Mouse (Mus musculus) G1E (cell line): Measurements from ENCODE around the gene Dnajb4. TPM values are rescaled to one million over a fixed set of nuclear protein-coding genes. Genes with fewer than 3 reads are reported as not detected.

Experiments used
- ATAC-seq: 2 replicates; pipeline ENCODE4 v1.8.0; 2016; ENCODE audit warnings: mild to moderate bottlenecking; ENCODE audit not compliant: insufficient number of reproducible peaks, poor library complexity, low FRiP score, severe bottlenecking; ENCODE audit errors: extremely low read depth
- DNase-seq: peaks from one replicate; pipeline ENCODE4 v3.0.0; 2012; ENCODE audit warnings: low spot score
- H3K27me3 ChIP-seq: 2 replicates; pipeline ENCODE4 v1.6.1; 2012; ENCODE audit warnings: mild to moderate bottlenecking, low read length, inconsistent platforms; ENCODE audit not compliant: insufficient read depth
- H3K36me3 ChIP-seq: replicated peaks from 2 replicates; pipeline ENCODE3; 2012; ENCODE audit warnings: mild to moderate bottlenecking, inconsistent platforms
- H3K4me1 ChIP-seq: 2 replicates; pipeline ENCODE4 v1.6.1; 2012; ENCODE audit warnings: low read depth, low read length, inconsistent platforms, mixed read lengths; ENCODE audit not compliant: insufficient read depth
- H3K4me3 ChIP-seq: 2 replicates; pipeline ENCODE4 v1.5.1; 2012; ENCODE audit warnings: low read depth, mild to moderate bottlenecking, inconsistent platforms, low read length, moderate library complexity, mixed read lengths
- H3K9me3 ChIP-seq: replicated peaks from 2 replicates; pipeline ENCODE4 v1.6.1; 2012; ENCODE audit warnings: inconsistent platforms
- CTCF ChIP-seq: IDR thresholded peaks from 2 replicates; pipeline ENCODE4 v1.5.1; 2012; ENCODE audit warnings: low read depth, low read length, inconsistent platforms, mixed read lengths
- GATA1 ChIP-seq: IDR thresholded peaks from 2 replicates; pipeline ENCODE4 v1.6.1; 2012; ENCODE audit warnings: borderline replicate concordance, low read length, inconsistent platforms, mixed read lengths
- GATA2 ChIP-seq: IDR thresholded peaks from 2 replicates; pipeline ENCODE4 v1.6.1; 2012; ENCODE audit warnings: low read depth, low read length, inconsistent platforms, borderline replicate concordance
- POLR2AphosphoS5 ChIP-seq: IDR thresholded peaks from 2 replicates; pipeline ENCODE4 v1.6.1; 2012; ENCODE audit warnings: low read depth, low read length, inconsistent platforms; ENCODE audit not compliant: insufficient replicate concordance
- TAL1 ChIP-seq: conservative IDR thresholded peaks from 2 replicates; pipeline ENCODE4 v1.6.1; 2012; ENCODE audit warnings: low read depth, low read length, inconsistent platforms, mixed read lengths
- polyA plus RNA-seq: library from polyadenylated mRNA; stranded (reverse); fragments of >175 nt; gene quantifications from 2 replicates; pipeline ENCODE4 v1.2.3, GENCODE M21; 2012
- total RNA-seq, 2 experiments: library from RNA; stranded (forward) in 1 of 2; stranded (reverse) in 1 of 2; fragments of 200-1000 nt in 1 of 2; fragments of >200 nt in 1 of 2; fragmentation: Nextera tagmentation in 1 of 2; gene quantifications; 2 replicates each; pipeline ENCODE4 v1.2.3; 2014 to 2017

The Dnajb4 gene
- total and polyA plus RNA-seq, 3 experiments = 1.3 to 27.3 (median 26.4) TPM

GRCm38 (mm10) chr3:152163320-152163719 is 46.8 kb downstream of the Dnajb4 start:
- TF ChIP-seq POLR2AphosphoS5 (no peak), CTCF (no peak), TAL1 (no peak), GATA1 (no peak)
- no peak for ATAC-seq
- no peak for DNase-seq
- H3K36me3 ChIP-seq = no peaks in the 10 kb centered on the region
- no peaks in the 10 kb centered on the region for H3K9me3 ChIP-seq
- H3K4me3 ChIP-seq = no peak overlapping the region
- no peaks in the 10 kb centered on the region for H3K4me1 ChIP-seq
- H3K27me3 ChIP-seq = peaks cover 2% of the 10 kb centered on the region; the same call in 1 of the 2 replicates

GRCm38 (mm10) chr3:152160607-152161006 is 49.5 kb downstream of the Dnajb4 start:
- TF ChIP-seq GATA2 = no peak
- TF ChIP-seq TAL1 = no peak
- TF ChIP-seq GATA1 = no peak
- TF ChIP-seq POLR2AphosphoS5 = no peak
- no peak for TF ChIP-seq CTCF
- no peaks in the 10 kb centered on the region for H3K36me3 ChIP-seq
- no peaks in the 10 kb centered on the region for H3K4me1 ChIP-seq
- no peak for DNase-seq
- H3K27me3 ChIP-seq = peaks cover 6% of the 10 kb centered on the region; the same call in 1 of the 2 replicates
- no peaks in the 10 kb centered on the region for H3K9me3 ChIP-seq
- no peak; the same call in 1 of the 2 replicates for ATAC-seq
- no peak overlapping the region for H3K4me3 ChIP-seq

- Histone ChIP-seq H3K4me1 (no peaks in the 10 kb centered on the region), H3K27me3 (peaks cover 6% of the 10 kb centered on the region; the same call in 1 of the 2 replicates), H3K36me3 (no peaks in the 10 kb centered on the region), H3K4me3 (no peak overlapping the region), H3K9me3 (no peaks in the 10 kb centered on the region)
- TF ChIP-seq TAL1 = no peak
- TF ChIP-seq CTCF = no peak
- no peak for TF ChIP-seq GATA1
- no peak for TF ChIP-seq GATA2
- TF ChIP-seq POLR2AphosphoS5 = no peak
- DNase-seq (no peak), ATAC-seq (no peak)
Measured at GRCm38 (mm10) chr3:152159321-152159720, 50.8 kb downstream of the Dnajb4 start.

GRCm38 (mm10) chr3:152158344-152159291 is 51.5 kb downstream of the Dnajb4 start:
- Histone ChIP-seq H3K27me3 (peaks cover 6% of the 10 kb centered on the region; the same call in 1 of the 2 replicates), H3K36me3 (no peaks in the 10 kb centered on the region), H3K9me3 (no peaks in the 10 kb centered on the region), H3K4me1 (no peaks in the 10 kb centered on the region), H3K4me3 (no peak overlapping the region)
- no peak for DNase-seq
- no peak for ATAC-seq
- TF ChIP-seq CTCF = no peak
- no peak for TF ChIP-seq GATA2

- peaks cover 6% of the 10 kb centered on the region; the same call in 1 of the 2 replicates for H3K27me3 ChIP-seq
- H3K4me3 ChIP-seq = no peak overlapping the region
- no peaks in the 10 kb centered on the region for H3K4me1 ChIP-seq
- TF ChIP-seq GATA1 (no peak), GATA2 (no peak), POLR2AphosphoS5 (no peak), CTCF (no peak), TAL1 (no peak)
- H3K9me3 ChIP-seq = no peaks in the 10 kb centered on the region
- DNase-seq (no peak), ATAC-seq (no peak)
- H3K36me3 ChIP-seq = no peaks in the 10 kb centered on the region
Measured at GRCm38 (mm10) chr3:152156816-152157496, 53.1 kb downstream of the Dnajb4 start.

- TF ChIP-seq POLR2AphosphoS5 = no peak
- no peak for TF ChIP-seq GATA1
- no peak for TF ChIP-seq TAL1
- TF ChIP-seq GATA2 = no peak
- no peak for TF ChIP-seq CTCF
- peaks cover 4% of the 10 kb centered on the region; the same call in 1 of the 2 replicates for H3K27me3 ChIP-seq
- H3K36me3 ChIP-seq = no peaks in the 10 kb centered on the region
- H3K4me3 ChIP-seq = no peak overlapping the region
- DNase-seq (no peak), ATAC-seq (no peak)
- H3K9me3 ChIP-seq = no peaks in the 10 kb centered on the region
- no peaks in the 10 kb centered on the region for H3K4me1 ChIP-seq
Measured at GRCm38 (mm10) chr3:152155296-152155948, 54.7 kb downstream of the Dnajb4 start.
